In the genomic region with DNA sequence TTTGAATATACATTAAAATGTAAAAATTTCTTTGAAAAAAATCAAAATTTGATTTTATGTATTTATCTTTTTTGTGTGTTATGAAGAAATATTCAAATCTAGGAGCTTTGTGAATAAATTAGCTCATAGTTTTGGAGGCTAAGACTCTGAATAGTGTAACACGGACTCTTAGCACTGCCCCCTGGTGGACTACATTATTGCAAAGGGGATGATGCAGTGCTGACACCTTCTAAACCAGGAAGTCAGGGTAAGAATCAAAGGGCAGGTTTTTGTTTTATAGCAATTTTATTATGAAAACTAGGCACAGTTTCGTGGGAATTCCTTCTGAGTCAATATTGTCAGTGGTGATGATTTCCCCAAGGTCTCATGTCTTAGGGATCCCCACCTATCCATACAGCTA, we compare ENCODE assay signal across 9 mouse cellular contexts.
DNase-seq lines count a peak whose midpoint lies in the region; ATAC-seq lines count a peak whose summit lies in the region.
"Had no signal": no experiment of that assay in that cellular context is flagged by ENCODE, and none has a peak within 500 bp of the region (broad histone marks: within the 10 kb centered on the region; RNA-seq: fewer than 3 reads in every experiment).

No protein-coding gene starts in this region.

- DNase-seq in adrenal gland, postnatal 25 days: peak; percentile 4
- DNase-seq in adrenal gland, adult 8-10 months: no peak
- peak; percentile 2 to 47 for DNase-seq in kidney, postnatal 36 days
- peak; percentile 25 for DNase-seq in 416B (ENCODE audit: low read depth)
- peak; percentile 1 for DNase-seq in c-Kit-positive CD71-positive TER-119-positive erythroid progenitor cells, embryonic 14.5 days (ENCODE audit: low spot score)
- DNase-seq in frontal cortex, postnatal 14 days (ENCODE audit: low spot score in 2 of 2): no peak
- DNase-seq: layer of hippocampus, adult 9-11 months had no signal

- no peak for ATAC-seq in kidney, embryonic 15.5 days (replicated peaks; ENCODE audit: low FRiP score)
- no peak for ATAC-seq in erythroid progenitor cell, adult 5-6 weeks (replicated peaks; ENCODE audit: low FRiP score, poor library complexity, severe bottlenecking)

- no peak overlapping the region for H3K4me3 ChIP-seq in kidney, embryonic 15.5 days (replicated peaks)

- H3K9ac ChIP-seq in kidney, embryonic 15.5 days: no peak overlapping the region

- H3K4me2 ChIP-seq in kidney, embryonic 15.5 days: no peak overlapping the region

- no peaks in the 10 kb centered on the region for H3K9me3 ChIP-seq in kidney, embryonic 15.5 days (replicated peaks)

- H3K27ac ChIP-seq in kidney, embryonic 15.5 days: no peak overlapping the region

- H3K36me3 ChIP-seq in kidney, embryonic 15.5 days: no peaks in the 10 kb centered on the region

- WGBS in kidney, embryonic 15.5 days: 68% methylated on average over 2 of the region's 2 CpGs

- H3K27me3 ChIP-seq in kidney, embryonic 15.5 days: no peaks in the 10 kb centered on the region

- no peaks in the 10 kb centered on the region for H3K4me1 ChIP-seq in kidney, embryonic 15.5 days

Comparison
In these comparisons a context has a peak if more than half of its experiments do, and no peak if none do; other contexts are left out.
1. DNase-seq: peak in adrenal gland, postnatal 25 days (single experiment), kidney, postnatal 36 days (2 of 2), 416B (single experiment) and c-Kit-positive CD71-positive TER-119-positive erythroid progenitor cells, embryonic 14.5 days (single experiment); none in adrenal gland, adult 8-10 months (single experiment) and frontal cortex, postnatal 14 days (0 of 2).